Mouse (Mus musculus) midbrain, embryonic 10.5 days (tissue): ENCODE measurements around the gene Gpr183. TPM values are rescaled to one million over a fixed set of nuclear protein-coding genes. Genes with fewer than 3 reads are reported as not detected.

Source experiments
- DNase-seq: peaks from one replicate; pipeline ENCODE4 v3.0.0-alpha.2; 2017; ENCODE audit warnings: low spot score
- H3K27ac ChIP-seq: fragments of 300-500 bp; sonication (generic); replicated peaks from 2 replicates; pipeline ENCODE4 v1.5.1; 2016; ENCODE audit warnings: mild to moderate bottlenecking
- H3K27me3 ChIP-seq: fragments of 300-500 bp; sonication (generic); 2 replicates; pipeline ENCODE4 v1.6.1; 2016; ENCODE audit warnings: low read depth, mild to moderate bottlenecking; ENCODE audit not compliant: poor library complexity, severe bottlenecking
- H3K36me3 ChIP-seq: fragments of 300-500 bp; sonication (generic); 2 replicates; pipeline ENCODE4 v1.6.1; 2016; ENCODE audit warnings: mild to moderate bottlenecking, moderate library complexity
- H3K4me1 ChIP-seq: fragments of 300-500 bp; sonication (generic); 2 replicates; pipeline ENCODE4 v1.6.1; 2016
- H3K4me3 ChIP-seq: fragments of 300-500 bp; sonication (generic); 2 replicates; pipeline ENCODE4 v1.5.1; 2016; ENCODE audit warnings: mild to moderate bottlenecking, moderate library complexity
- H3K9me3 ChIP-seq: fragments of 300-500 bp; sonication (generic); replicated peaks from 2 replicates; pipeline ENCODE4 v1.6.1; 2016; ENCODE audit warnings: mild to moderate bottlenecking
- WGBS: fragments of 180-500 bp; shearing (Covaris S2); methylation state at CpG from one replicate; pipeline ENCODE4 v1.1.7; 2016; 5-methylcytosine and 5-hydroxymethylcytosine counted together
- polyA plus RNA-seq: library from polyadenylated mRNA; unstranded; fragments of >200 nt; fragmentation: Nextera tagmentation; extraction: Ambion mirVana; gene quantifications from 2 replicates; pipeline ENCODE4 v1.2.1, GENCODE M21; 2016

Gene Gpr183
- polyA plus RNA-seq, 1 experiment from 2014 or later = 1.9 TPM

GRCm38 (mm10) chr14:121960031-121960430 is 5.0 kb downstream of the Gpr183 start:
- H3K4me1 ChIP-seq = peaks cover 4% of the 10 kb centered on the region; the same call in 1 of the 2 replicates
- no peaks in the 10 kb centered on the region for H3K9me3 ChIP-seq
- 89% methylated on average over 4 of the region's 4 CpGs for WGBS
- no peaks in the 10 kb centered on the region for H3K27me3 ChIP-seq
- DNase-seq = no peak
- no peaks in the 10 kb centered on the region; the same call in 1 of the 2 replicates for H3K36me3 ChIP-seq
- H3K4me3 ChIP-seq = no peak overlapping the region
- no peak overlapping the region for H3K27ac ChIP-seq

- Histone ChIP-seq H3K36me3 (peaks cover 4% of the 10 kb centered on the region), H3K4me1 (peaks cover 4% of the 10 kb centered on the region; the same call in 1 of the 2 replicates), H3K4me3 (no peak overlapping the region), H3K27me3 (no peaks in the 10 kb centered on the region), H3K27ac (no peak overlapping the region), H3K9me3 (no peaks in the 10 kb centered on the region)
- WGBS = 91% methylated on average over 3 of the region's 3 CpGs
- no peak for DNase-seq
Observed at GRCm38 (mm10) chr14:121959538-121959980, 5.4 kb downstream of the Gpr183 start.

- peaks cover 10% of the 10 kb centered on the region for H3K36me3 ChIP-seq
- H3K4me3 ChIP-seq = no peak overlapping the region
- H3K27ac ChIP-seq = no peak overlapping the region
- no peak for DNase-seq
- peaks cover 4% of the 10 kb centered on the region; the same call in 1 of the 2 replicates for H3K4me1 ChIP-seq
- no peaks in the 10 kb centered on the region for H3K9me3 ChIP-seq
- WGBS = 89% methylated on average over 10 of the region's 10 CpGs
- H3K27me3 ChIP-seq = no peaks in the 10 kb centered on the region
Observed at GRCm38 (mm10) chr14:121958751-121959537, 6.1 kb downstream of the Gpr183 start.

GRCm38 (mm10) chr14:121958041-121958750 is 6.8 kb downstream of the Gpr183 start:
- peaks cover 4% of the 10 kb centered on the region; the same call in 1 of the 2 replicates for H3K4me1 ChIP-seq
- 93% methylated on average over 3 of the region's 3 CpGs for WGBS
- H3K27me3 ChIP-seq = no peaks in the 10 kb centered on the region
- no peak overlapping the region for H3K27ac ChIP-seq
- H3K9me3 ChIP-seq = no peaks in the 10 kb centered on the region
- no peak for DNase-seq
- peaks cover 12% of the 10 kb centered on the region for H3K36me3 ChIP-seq
- H3K4me3 ChIP-seq = no peak overlapping the region

GRCm38 (mm10) chr14:121957176-121957871 is 7.7 kb downstream of the Gpr183 start:
- H3K36me3 ChIP-seq = peaks cover 12% of the 10 kb centered on the region
- H3K27me3 ChIP-seq = no peaks in the 10 kb centered on the region
- no peak for DNase-seq
- H3K4me3 ChIP-seq = no peak overlapping the region
- H3K27ac ChIP-seq = no peak overlapping the region
- WGBS = 93% methylated on average over 10 of the region's 10 CpGs
- no peaks in the 10 kb centered on the region for H3K9me3 ChIP-seq
- peaks cover 4% of the 10 kb centered on the region; the same call in 1 of the 2 replicates for H3K4me1 ChIP-seq

GRCm38 (mm10) chr14:121956291-121956690 is 8.7 kb downstream of the Gpr183 start:
- Histone ChIP-seq H3K4me3 (no peak overlapping the region), H3K9me3 (no peaks in the 10 kb centered on the region), H3K27me3 (no peaks in the 10 kb centered on the region), H3K36me3 (peaks cover 12% of the 10 kb centered on the region), H3K27ac (no peak overlapping the region), H3K4me1 (no peaks in the 10 kb centered on the region)
- DNase-seq = no peak
- 93% methylated on average over 5 of the region's 5 CpGs for WGBS

- no peaks in the 10 kb centered on the region for H3K9me3 ChIP-seq
- WGBS = 92% methylated on average over 5 of the region's 5 CpGs
- H3K36me3 ChIP-seq = peaks cover 12% of the 10 kb centered on the region
- no peak overlapping the region for H3K27ac ChIP-seq
- H3K27me3 ChIP-seq = no peaks in the 10 kb centered on the region
- H3K4me3 ChIP-seq = no peak overlapping the region
- no peaks in the 10 kb centered on the region for H3K4me1 ChIP-seq
- no peak for DNase-seq
Observed at GRCm38 (mm10) chr14:121955176-121955795, 9.7 kb downstream of the Gpr183 start.

- 97% methylated on average over 12 of the region's 12 CpGs for WGBS
- H3K27ac ChIP-seq = no peak overlapping the region
Observed at GRCm38 (mm10) chr14:121954608-121955007, 10.4 kb downstream of the Gpr183 start.

GRCm38 (mm10) chr14:121954129-121954528 is 10.9 kb downstream of the Gpr183 start:
- Histone ChIP-seq H3K4me1 (no peaks in the 10 kb centered on the region), H3K36me3 (peaks cover 12% of the 10 kb centered on the region), H3K27ac (no peak overlapping the region), H3K4me3 (no peak overlapping the region), H3K27me3 (no peaks in the 10 kb centered on the region), H3K9me3 (no peaks in the 10 kb centered on the region)
- 92% methylated on average over 11 of the region's 11 CpGs for WGBS
- no peak for DNase-seq

More at GRCm38 (mm10) chr14:121954608-121955007, 10.4 kb downstream of the Gpr183 start:
- H3K27me3 ChIP-seq = no peaks in the 10 kb centered on the region
- no peak overlapping the region for H3K4me3 ChIP-seq
- peaks cover 12% of the 10 kb centered on the region for H3K36me3 ChIP-seq
- H3K4me1 ChIP-seq = no peaks in the 10 kb centered on the region
- no peaks in the 10 kb centered on the region for H3K9me3 ChIP-seq
- DNase-seq = no peak

- DNase-seq = no peak
- WGBS = 90% methylated on average over 5 of the region's 5 CpGs
- peaks cover 12% of the 10 kb centered on the region for H3K36me3 ChIP-seq
- no peak overlapping the region for H3K27ac ChIP-seq
- H3K9me3 ChIP-seq = no peaks in the 10 kb centered on the region
- no peaks in the 10 kb centered on the region for H3K27me3 ChIP-seq
- no peak overlapping the region for H3K4me3 ChIP-seq
- H3K4me1 ChIP-seq = no peaks in the 10 kb centered on the region
Observed at GRCm38 (mm10) chr14:121952046-121952400, 13.0 kb downstream of the Gpr183 start.

- Histone ChIP-seq H3K4me3 (no peak overlapping the region), H3K4me1 (no peaks in the 10 kb centered on the region), H3K27ac (no peak overlapping the region), H3K27me3 (no peaks in the 10 kb centered on the region), H3K9me3 (no peaks in the 10 kb centered on the region), H3K36me3 (peaks cover 12% of the 10 kb centered on the region)
- DNase-seq = no peak
- 81% methylated on average over 2 of the region's 2 CpGs for WGBS
Observed at GRCm38 (mm10) chr14:121951399-121952045, 13.5 kb downstream of the Gpr183 start.

- Histone ChIP-seq H3K36me3 (peaks cover 11% of the 10 kb centered on the region), H3K27ac (no peak overlapping the region), H3K27me3 (no peaks in the 10 kb centered on the region), H3K9me3 (no peaks in the 10 kb centered on the region), H3K4me1 (no peaks in the 10 kb centered on the region), H3K4me3 (no peak overlapping the region)
- 96% methylated on average over 5 of the region's 5 CpGs for WGBS
- DNase-seq = no peak
Observed at GRCm38 (mm10) chr14:121949897-121950296, 15.1 kb downstream of the Gpr183 start.
